Mouse (Mus musculus) myocyte (in vitro differentiated cells): ENCODE results near the gene Spo11. TPM values are rescaled to one million over a fixed set of nuclear protein-coding genes. Genes with fewer than 3 reads are reported as not detected.

Experiments
- H3K27me3 ChIP-seq: one replicate; pipeline ENCODE4 v1.6.1; 2011; ENCODE audit not compliant: control insufficient read depth, insufficient read depth, insufficient read length
- H3K36me3 ChIP-seq: one replicate; pipeline ENCODE4 v1.6.1; 2011; ENCODE audit not compliant: control insufficient read depth, insufficient read depth
- H3K4me2 ChIP-seq: one replicate; pipeline ENCODE4 v1.6.1; 2011; ENCODE audit warnings: low read depth, control low read depth
- H3K4me3 ChIP-seq: one replicate; pipeline ENCODE4 v1.5.1; 2011; ENCODE audit warnings: mild to moderate bottlenecking, control low read depth, moderate library complexity
- H3K79me2 ChIP-seq: one replicate; pipeline ENCODE4 v1.6.1; 2011; ENCODE audit not compliant: control insufficient read depth, insufficient read depth
- H3ac ChIP-seq: one replicate; pipeline ENCODE4 v1.6.1; 2011; ENCODE audit not compliant: control insufficient read depth, insufficient read length
- CEBPB ChIP-seq: IDR thresholded peaks from 2 replicates; pipeline ENCODE4 v1.6.1; 2011; ENCODE audit warnings: mild to moderate bottlenecking, moderate library complexity; ENCODE audit not compliant: poor library complexity, insufficient read depth, severe bottlenecking
- E2F4 ChIP-seq: IDR thresholded peaks from one replicate; pipeline ENCODE4 v1.6.1; 2011; ENCODE audit warnings: mild to moderate bottlenecking, control low read depth, moderate library complexity; ENCODE audit not compliant: insufficient read depth
- MAX ChIP-seq: IDR thresholded peaks from one replicate; pipeline ENCODE4 v1.6.1; 2011; ENCODE audit warnings: low read depth, mild to moderate bottlenecking, control low read depth
- MYOD1 ChIP-seq, 3 experiments: IDR thresholded peaks; one replicate each; pipeline ENCODE4 v1.6.1; 2011; ENCODE audit warnings: control low read depth in 2 of 3, low read depth in 2 of 3, mild to moderate bottlenecking in 2 of 3, moderate library complexity in 1 of 3; ENCODE audit not compliant: insufficient read length in 2 of 3, control insufficient read depth in 1 of 3
- MYOG ChIP-seq, 3 experiments: IDR thresholded peaks; one replicate each; pipeline ENCODE4 v1.6.1; 2011; ENCODE audit warnings: control low read depth in 2 of 3, low read depth in 2 of 3, mild to moderate bottlenecking in 2 of 3; ENCODE audit not compliant: insufficient read length in 2 of 3, control insufficient read depth in 1 of 3, insufficient read depth in 1 of 3
- POLR2A ChIP-seq: IDR thresholded peaks from one replicate; pipeline ENCODE4 v1.6.1; 2011; ENCODE audit warnings: low read depth, mild to moderate bottlenecking, control low read depth, moderate library complexity; ENCODE audit not compliant: insufficient read length
- POLR2AphosphoS2 ChIP-seq: IDR thresholded peaks from one replicate; pipeline ENCODE4 v1.6.1; 2011; ENCODE audit warnings: low read depth, control low read depth; ENCODE audit not compliant: insufficient read length
- REST ChIP-seq: IDR thresholded peaks from one replicate; pipeline ENCODE4 v1.6.1; 2011; ENCODE audit warnings: mild to moderate bottlenecking, control low read depth, moderate library complexity; ENCODE audit not compliant: insufficient read depth, insufficient read length
- SRF ChIP-seq: IDR thresholded peaks from one replicate; pipeline ENCODE4 v1.6.1; 2011; ENCODE audit warnings: low read depth; ENCODE audit not compliant: control insufficient read depth, insufficient read length
- TCF12 ChIP-seq: IDR thresholded peaks from one replicate; pipeline ENCODE4 v1.6.1; 2011; ENCODE audit warnings: mild to moderate bottlenecking, control low read depth; ENCODE audit not compliant: poor library complexity, insufficient read depth, severe bottlenecking
- TCF3 ChIP-seq: IDR thresholded peaks from one replicate; pipeline ENCODE4 v1.6.1; 2011; ENCODE audit warnings: low read depth, control low read depth; ENCODE audit not compliant: insufficient read length
- USF1 ChIP-seq: IDR thresholded peaks from one replicate; pipeline ENCODE4 v1.6.1; 2011; ENCODE audit warnings: low read depth, mild to moderate bottlenecking, control low read depth, moderate library complexity
- polyA plus RNA-seq: library from polyadenylated mRNA; unstranded; fragments of >200 nt; fragmentation: generic; extraction: Trizol; gene quantifications from one replicate; pipeline ENCODE4 v1.2.1, GENCODE M21; 2012; ENCODE audit warnings: missing spikeins

Gene Spo11
- polyA plus RNA-seq, 1 experiment, result not detected

GRCm38 (mm10) chr2:173024938-173025337, 47.4 kb downstream of the Spo11 start:
- Histone ChIP-seq H3K79me2 (peaks cover 34% of the 10 kb centered on the region), H3K36me3 (no peaks in the 10 kb centered on the region), H3K4me3 (peak overlapping the region; percentile 63), H3K27me3 (no peaks in the 10 kb centered on the region), H3ac (no peak overlapping the region), H3K4me2 (peak overlapping the region; percentile 88)
- no peak for TF ChIP-seq CEBPB
- TF ChIP-seq TCF3, result peak; percentile 22
- peak; percentile 29 for TF ChIP-seq POLR2A
- TF ChIP-seq TCF12, result peak; percentile 43
- no peak for TF ChIP-seq REST
- peak in 2 of 3 experiments; percentile 66 to 81 for TF ChIP-seq MYOD1 (IDR thresholded peaks at IDR 0.05; ENCODE audit: control insufficient read depth in 1 of 3, insufficient read length in 2 of 3, low read depth in 2 of 3)
- TF ChIP-seq MYOG (IDR thresholded peaks at IDR 0.05; ENCODE audit: control insufficient read depth in 1 of 3, insufficient read depth in 1 of 3, insufficient read length in 2 of 3, low read depth in 2 of 3), result peak; percentile 15 to 91 (median 61)

- H3K36me3 ChIP-seq, result no peaks in the 10 kb centered on the region
- peak overlapping the region; percentile 88 for H3K4me2 ChIP-seq
- peaks cover 34% of the 10 kb centered on the region for H3K79me2 ChIP-seq
- H3ac ChIP-seq, result no peak overlapping the region
- no peak for TF ChIP-seq POLR2A
- no peak for TF ChIP-seq TCF3
- no peak for TF ChIP-seq SRF
- TF ChIP-seq USF1, result no peak
- peak overlapping the region; percentile 63 for H3K4me3 ChIP-seq
- H3K27me3 ChIP-seq, result no peaks in the 10 kb centered on the region
These were observed 48.8 kb downstream of the Spo11 start for GRCm38 (mm10) chr2:173026286-173026685.

GRCm38 (mm10) chr2:173026688-173027131, 49.2 kb downstream of the Spo11 start:
- Histone ChIP-seq H3ac (no peak overlapping the region), H3K4me2 (peak overlapping the region; percentile 88), H3K36me3 (no peaks in the 10 kb centered on the region), H3K4me3 (no peak overlapping the region), H3K27me3 (no peaks in the 10 kb centered on the region), H3K79me2 (peaks cover 34% of the 10 kb centered on the region)
- TF ChIP-seq POLR2A, result no peak
- peak in 2 of 3 experiments; percentile 81 to 89 for TF ChIP-seq MYOD1 (IDR thresholded peaks at IDR 0.05; ENCODE audit: control insufficient read depth in 1 of 3, insufficient read length in 2 of 3, low read depth in 2 of 3)
- TF ChIP-seq MAX, result no peak
- TF ChIP-seq TCF3, result no peak
- no peak for TF ChIP-seq TCF12
- no peak for TF ChIP-seq E2F4
- TF ChIP-seq POLR2AphosphoS2, result peak; percentile 25
- TF ChIP-seq MYOG (IDR thresholded peaks at IDR 0.05; ENCODE audit: control insufficient read depth in 1 of 3, insufficient read depth in 1 of 3, insufficient read length in 2 of 3, low read depth in 2 of 3), result peak; percentile 50 to 92 (median 61)
- no peak for TF ChIP-seq REST
- TF ChIP-seq USF1, result no peak
- no peak for TF ChIP-seq SRF
- TF ChIP-seq CEBPB, result no peak

GRCm38 (mm10) chr2:173027169-173027823, 49.8 kb downstream of the Spo11 start:
- Histone ChIP-seq H3ac (no peak overlapping the region), H3K79me2 (peaks cover 30% of the 10 kb centered on the region), H3K4me2 (peak overlapping the region; percentile 49), H3K4me3 (no peak overlapping the region), H3K27me3 (no peaks in the 10 kb centered on the region), H3K36me3 (no peaks in the 10 kb centered on the region)
- TF ChIP-seq POLR2AphosphoS2 (peak; percentile 5), SRF (no peak)

GRCm38 (mm10) chr2:173027824-173028495, 50.5 kb downstream of the Spo11 start:
- Histone ChIP-seq H3K27me3 (no peaks in the 10 kb centered on the region), H3ac (no peak overlapping the region), H3K4me2 (peak overlapping the region; percentile 49), H3K4me3 (no peak overlapping the region), H3K36me3 (no peaks in the 10 kb centered on the region), H3K79me2 (peaks cover 24% of the 10 kb centered on the region)
- peak; percentile 57 to 97 (median 63) for TF ChIP-seq MYOD1 (IDR thresholded peaks at IDR 0.05; ENCODE audit: control insufficient read depth in 1 of 3, insufficient read length in 2 of 3, low read depth in 2 of 3)
- no peak for TF ChIP-seq REST
- peak; percentile 85 for TF ChIP-seq TCF3
- TF ChIP-seq CEBPB, result no peak
- peak; percentile 84 for TF ChIP-seq TCF12
- no peak for TF ChIP-seq POLR2AphosphoS2
- TF ChIP-seq E2F4, result no peak
- TF ChIP-seq MAX, result no peak
- no peak for TF ChIP-seq POLR2A
- no peak for TF ChIP-seq USF1
- TF ChIP-seq SRF, result no peak
- TF ChIP-seq MYOG (IDR thresholded peaks at IDR 0.05; ENCODE audit: control insufficient read depth in 1 of 3, insufficient read depth in 1 of 3, insufficient read length in 2 of 3, low read depth in 2 of 3), result peak in 2 of 3 experiments; percentile 82 to 96
